Mouse (Mus musculus) lung, postnatal 0 days (tissue): ENCODE measurements at regions not wholly inside any gene's neighbourhood (a gene's known extent, or its start where the extent isn't known, plus 50 kb on each side); places are given as distances from the start of the nearest gene placed in this dataset.

Source experiments
- CTCF ChIP-seq: IDR thresholded peaks from 2 replicates; pipeline ENCODE4 v1.5.1; 2016; ENCODE audit warnings: antibody characterized with exemption, mild to moderate bottlenecking
- EP300 ChIP-seq: IDR thresholded peaks from 2 replicates; pipeline ENCODE4 v1.6.1; 2016; ENCODE audit warnings: antibody characterized with exemption, mild to moderate bottlenecking, control low read depth

GRCm38 (mm10) chr6:89238871-89239270 lies 123.5 kb downstream of the Plxna1 start:
- TF ChIP-seq CTCF (no peak), EP300 (no peak)
